Mouse (Mus musculus): ENCODE measurements around the gene Spata48.

- TF ChIP-seq EP300 (IDR thresholded peaks at IDR 0.05; ENCODE audit: low read depth) (no peak), CTCF (IDR thresholded peaks at IDR 0.05; ENCODE audit: low read depth) (no peak)
Measured at GRCm38 (mm10) chr11:11519255-11520243, 57.7 kb downstream of the Spata48 start.

All from liver, embryonic 14.5 days (tissue).